Mouse (Mus musculus) MEL (cell line): ENCODE results near the gene Cryba1. TPM values are rescaled to one million over a fixed set of nuclear protein-coding genes. Genes with fewer than 3 reads are reported as not detected.

ENCODE experiments used
- DNase-seq: peaks from one replicate; pipeline ENCODE4 v3.0.0; 2011; ENCODE audit warnings: low read depth, low spot score
- H3K27ac ChIP-seq: 2 replicates; pipeline ENCODE4 v1.5.1; 2012; ENCODE audit warnings: low read depth, mild to moderate bottlenecking, control low read depth, low read length, moderate library complexity; ENCODE audit not compliant: control insufficient read depth
- H3K27me3 ChIP-seq, 2 experiments: fragments of 150-350 bp in 1 of 2; sonication (generic) in 1 of 2; 2 replicates each; pipeline ENCODE4 v1.6.1; 2012; ENCODE audit warnings: low read length in 2 of 2, mild to moderate bottlenecking in 2 of 2, improper control_type of control experiment in 1 of 2, moderate library complexity in 1 of 2; ENCODE audit not compliant: insufficient read depth in 2 of 2, control insufficient read depth in 1 of 2
- H3K36me3 ChIP-seq, 2 experiments: 2 replicates each; pipeline ENCODE4 v1.6.1; 2012 to 2014; ENCODE audit warnings: low read length in 2 of 2, improper control_type of control experiment in 1 of 2, inconsistent platforms in 1 of 2, mild to moderate bottlenecking in 1 of 2; ENCODE audit not compliant: insufficient read depth in 2 of 2, control insufficient read depth in 1 of 2
- H3K4me1 ChIP-seq, 2 experiments: fragments of 150-350 bp in 1 of 2; sonication (generic) in 1 of 2; 2 replicates each; pipeline ENCODE4 v1.6.1; 2012; ENCODE audit warnings: low read length in 2 of 2, improper control_type of control experiment in 1 of 2, mild to moderate bottlenecking in 1 of 2; ENCODE audit not compliant: insufficient read depth in 2 of 2, control insufficient read depth in 1 of 2
- H3K4me3 ChIP-seq, 2 experiments: fragments of 150-350 bp in 1 of 2; sonication (generic) in 1 of 2; 2 replicates each; pipeline ENCODE4 v1.5.1; 2012; ENCODE audit warnings: low read depth in 2 of 2, low read length in 2 of 2, mild to moderate bottlenecking in 2 of 2, moderate library complexity in 2 of 2, control low read depth in 1 of 2, improper control_type of control experiment in 1 of 2; ENCODE audit not compliant: control insufficient read depth in 1 of 2, insufficient read depth in 1 of 2
- H3K79me2 ChIP-seq: 2 replicates; pipeline ENCODE4 v1.6.1; 2012; ENCODE audit warnings: mild to moderate bottlenecking, low read length, moderate library complexity; ENCODE audit not compliant: control insufficient read depth, poor library complexity, insufficient read depth
- H3K9ac ChIP-seq: 2 replicates; pipeline ENCODE4 v1.6.1; 2012; ENCODE audit warnings: low read depth, mild to moderate bottlenecking, control low read depth, low read length, moderate library complexity; ENCODE audit not compliant: control insufficient read depth, poor library complexity, severe bottlenecking
- H3K9me3 ChIP-seq: fragments of 150-350 bp; sonication (generic); replicated peaks from 2 replicates; pipeline ENCODE4 v1.6.1; 2012; ENCODE audit warnings: mild to moderate bottlenecking, low read length, improper control_type of control experiment, moderate library complexity; ENCODE audit not compliant: insufficient read depth
- CHD1 ChIP-seq: IDR thresholded peaks from 2 replicates; pipeline ENCODE4 v1.6.1; 2012; ENCODE audit warnings: low read depth, mild to moderate bottlenecking, inconsistent platforms, low read length, improper control_type of control experiment
- CHD2 ChIP-seq: IDR thresholded peaks from 2 replicates; pipeline ENCODE4 v1.6.1; 2011; ENCODE audit warnings: low read length, improper control_type of control experiment
- CTCF ChIP-seq, 3 experiments: IDR thresholded peaks in 2 of 3; conservative IDR thresholded peaks in 1 of 3; 2 replicates each; pipeline ENCODE4 v1.5.1; 2011 to 2012; ENCODE audit warnings: low read length in 3 of 3, low read depth in 2 of 3, mild to moderate bottlenecking in 2 of 3, improper control_type of control experiment in 1 of 3, inconsistent platforms in 1 of 3, mixed read lengths in 1 of 3, moderate library complexity in 1 of 3; ENCODE audit not compliant: control insufficient read depth in 1 of 3, insufficient read depth in 1 of 3, poor library complexity in 1 of 3, severe bottlenecking in 1 of 3
- ELF1 ChIP-seq: IDR thresholded peaks from 2 replicates; pipeline ENCODE4 v1.6.1; 2014; ENCODE audit warnings: low read depth, mild to moderate bottlenecking, inconsistent platforms, low read length, improper control_type of control experiment, moderate library complexity
- EP300 ChIP-seq, 2 experiments: IDR thresholded peaks; 2 replicates each; pipeline ENCODE4 v1.6.1; 2011; ENCODE audit warnings: improper control_type of control experiment in 2 of 2, low read length in 2 of 2, low read depth in 1 of 2, mild to moderate bottlenecking in 1 of 2
- ETS1 ChIP-seq: IDR thresholded peaks from 2 replicates; pipeline ENCODE4 v1.6.1; 2012; ENCODE audit warnings: low read depth, mild to moderate bottlenecking, inconsistent platforms, low read length, improper control_type of control experiment, moderate library complexity
- GATA1 ChIP-seq: IDR thresholded peaks from 2 replicates; pipeline ENCODE4 v1.6.1; 2011; ENCODE audit warnings: low read depth, low read length, improper control_type of control experiment
- JUND ChIP-seq: IDR thresholded peaks from 2 replicates; pipeline ENCODE4 v1.6.1; 2011; ENCODE audit warnings: low read depth, mild to moderate bottlenecking, improper control_type of control experiment, low read length
- KAT2A ChIP-seq: conservative IDR thresholded peaks from 2 replicates; pipeline ENCODE4 v1.6.1; 2012; ENCODE audit warnings: low read depth, low read length, improper control_type of control experiment, inconsistent platforms
- MAFK ChIP-seq: IDR thresholded peaks from 2 replicates; pipeline ENCODE4 v1.6.1; 2011; ENCODE audit warnings: low read depth, mild to moderate bottlenecking, low read length, improper control_type of control experiment, borderline replicate concordance
- MAX ChIP-seq: IDR thresholded peaks from 2 replicates; pipeline ENCODE4 v1.6.1; 2011; ENCODE audit warnings: low read length, improper control_type of control experiment
- MAZ ChIP-seq: IDR thresholded peaks from 2 replicates; pipeline ENCODE4 v1.6.1; 2012; ENCODE audit warnings: low read depth, mild to moderate bottlenecking, inconsistent platforms, low read length, improper control_type of control experiment
- MEF2A ChIP-seq: IDR thresholded peaks from 2 replicates; pipeline ENCODE4 v1.6.1; 2014; ENCODE audit warnings: low read depth, mild to moderate bottlenecking, inconsistent platforms, low read length, improper control_type of control experiment; ENCODE audit not compliant: poor library complexity, insufficient replicate concordance, severe bottlenecking; ENCODE audit errors: extremely low read depth
- MXI1 ChIP-seq: IDR thresholded peaks from 2 replicates; pipeline ENCODE4 v1.6.1; 2011; ENCODE audit warnings: mild to moderate bottlenecking, low read depth, low read length, improper control_type of control experiment
- MYC ChIP-seq: IDR thresholded peaks from 2 replicates; pipeline ENCODE4 v1.6.1; 2011; ENCODE audit warnings: low read depth, mild to moderate bottlenecking, low read length, improper control_type of control experiment, moderate library complexity
- NELFE ChIP-seq: IDR thresholded peaks from 2 replicates; pipeline ENCODE4 v1.6.1; 2011; ENCODE audit warnings: low read depth, low read length, improper control_type of control experiment
- POLR2A ChIP-seq, 2 experiments: IDR thresholded peaks; 2 replicates each; pipeline ENCODE4 v1.6.1; 2011 to 2012; ENCODE audit warnings: low read length in 2 of 2, mild to moderate bottlenecking in 2 of 2, control low read depth in 1 of 2, improper control_type of control experiment in 1 of 2, low read depth in 1 of 2, moderate library complexity in 1 of 2; ENCODE audit not compliant: control insufficient read depth in 1 of 2, insufficient read depth in 1 of 2, poor library complexity in 1 of 2
- POLR2AphosphoS5 ChIP-seq: IDR thresholded peaks from 2 replicates; pipeline ENCODE4 v1.6.1; 2012; ENCODE audit warnings: low read depth, borderline replicate concordance, mild to moderate bottlenecking, inconsistent platforms, low read length, moderate library complexity, mixed read lengths
- RAD21 ChIP-seq: IDR thresholded peaks from 2 replicates; pipeline ENCODE4 v1.6.1; 2011; ENCODE audit warnings: mild to moderate bottlenecking, low read depth, low read length, improper control_type of control experiment
- SMC3 ChIP-seq: IDR thresholded peaks from 2 replicates; pipeline ENCODE4 v1.6.1; 2011; ENCODE audit warnings: low read depth, low read length, improper control_type of control experiment
- TBP ChIP-seq: IDR thresholded peaks from 2 replicates; pipeline ENCODE4 v1.8.0; 2011; ENCODE audit warnings: low read depth, low read length, improper control_type of control experiment
- UBTF ChIP-seq: IDR thresholded peaks from 2 replicates; pipeline ENCODE4 v1.6.1; 2012; ENCODE audit warnings: low read depth, mild to moderate bottlenecking, inconsistent platforms, low read length, improper control_type of control experiment, moderate library complexity, borderline replicate concordance; ENCODE audit not compliant: insufficient read depth
- USF1 ChIP-seq: IDR thresholded peaks from 2 replicates; pipeline ENCODE4 v1.6.1; 2014; ENCODE audit warnings: low read depth, mild to moderate bottlenecking, inconsistent platforms, low read length, improper control_type of control experiment, moderate library complexity
- USF2 ChIP-seq, 2 experiments: IDR thresholded peaks; 2 replicates each; pipeline ENCODE4 v1.6.1; 2011 to 2012; ENCODE audit warnings: improper control_type of control experiment in 2 of 2, low read length in 2 of 2, borderline replicate concordance in 1 of 2, inconsistent platforms in 1 of 2, low read depth in 1 of 2, mild to moderate bottlenecking in 1 of 2; ENCODE audit not compliant: insufficient read depth in 1 of 2
- ZMIZ1 ChIP-seq: IDR thresholded peaks from 2 replicates; pipeline ENCODE4 v1.6.1; 2012; ENCODE audit warnings: low read depth, mild to moderate bottlenecking, inconsistent platforms, low read length, improper control_type of control experiment, moderate library complexity
- ZNF384 ChIP-seq: IDR thresholded peaks from 2 replicates; pipeline ENCODE4 v1.6.1; 2012; ENCODE audit warnings: low read depth, mild to moderate bottlenecking, inconsistent platforms, low read length, improper control_type of control experiment
- polyA plus RNA-seq, 2 experiments: library from polyadenylated mRNA; stranded (reverse) in 1 of 2; unstranded in 1 of 2; fragments of >175 nt in 1 of 2; fragments of >200 nt in 1 of 2; gene quantifications; 2 replicates each; pipeline versions ENCODE4 v1.2.1 to v1.2.4; 2012; ENCODE audit warnings: low replicate concordance in 2 of 2, low read depth in 1 of 2; ENCODE audit not compliant: insufficient read length in 2 of 2, insufficient read depth in 1 of 2, missing spikeins in 1 of 2
- total RNA-seq: library from RNA; depleted of rRNA; stranded (reverse); fragments of 300-350 nt; gene quantifications from 2 replicates; pipeline ENCODE4 v1.2.3, GENCODE M21; 2012

Gene Cryba1
- total and polyA plus RNA-seq, 3 experiments: not detected

DNA sequence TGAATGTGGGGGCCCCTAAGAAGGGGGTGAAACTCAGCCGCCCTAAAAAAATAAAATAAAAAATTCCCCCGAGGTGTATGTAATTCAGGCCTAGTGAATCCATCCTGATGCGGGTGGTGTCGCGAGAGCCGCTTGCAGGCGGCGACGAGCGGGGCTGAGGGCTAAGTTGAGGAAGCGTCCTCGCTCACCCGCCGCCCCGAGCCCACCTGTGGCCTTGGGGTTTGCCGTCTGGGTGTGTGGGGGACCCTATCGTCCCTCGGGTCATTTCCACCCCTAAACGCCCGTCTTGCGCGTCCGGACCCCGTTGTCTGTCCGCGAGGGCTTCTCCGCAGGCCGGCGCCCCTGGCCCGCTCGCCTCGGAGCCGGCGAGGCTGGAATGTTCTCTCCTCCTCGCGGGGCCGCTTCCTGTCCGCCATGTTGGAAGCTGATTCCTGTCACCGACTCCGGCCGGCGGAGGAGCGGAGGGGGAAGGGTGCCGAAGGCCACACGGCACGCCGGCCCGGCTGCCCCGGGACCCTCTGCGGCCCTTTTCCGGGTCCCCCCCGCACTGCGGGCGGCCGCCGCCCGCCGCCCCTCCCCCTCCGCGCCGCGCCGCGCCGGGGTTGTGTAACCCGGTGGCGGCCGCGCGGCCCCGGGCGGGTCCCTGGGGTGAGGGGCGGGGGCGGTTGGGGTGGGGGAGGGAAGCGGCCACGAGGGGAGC is 38.1 kb downstream of the Cryba1 start (continued):
- no peak; the same call in 1 of the 2 replicates for TF ChIP-seq MAX
- no peak for TF ChIP-seq ZMIZ1
- TF ChIP-seq ZNF384: no peak
- TF ChIP-seq RAD21: no peak
- no peak for TF ChIP-seq CTCF (IDR thresholded peaks at IDR 0.05 in 2 of 3, conservative IDR thresholded peaks at IDR 0.05 in 1 of 3; ENCODE audit: control insufficient read depth in 1 of 3, insufficient read depth in 1 of 3, low read depth in 2 of 3, low read length in 3 of 3, poor library complexity in 1 of 3, severe bottlenecking in 1 of 3)
- TF ChIP-seq KAT2A: no peak; the same call in 1 of the 2 replicates
- TF ChIP-seq UBTF: 0 out of 2 replicates have a peak, but pooled peaks have one; percentile 61
- TF ChIP-seq EP300 (IDR thresholded peaks at IDR 0.05; ENCODE audit: low read depth in 1 of 2, low read length in 2 of 2): peak in 1 of 2 experiments; percentile 26; a peak in 1 of 4 replicates
- TF ChIP-seq POLR2A (IDR thresholded peaks at IDR 0.05; ENCODE audit: control insufficient read depth in 1 of 2, insufficient read depth in 1 of 2, low read depth in 1 of 2, low read length in 2 of 2, poor library complexity in 1 of 2): peak; percentile 46 to 56; a peak in 2 of 4 replicates
- TF ChIP-seq JUND: no peak
- no peak for TF ChIP-seq SMC3
- no peak for TF ChIP-seq USF2 (IDR thresholded peaks at IDR 0.05; ENCODE audit: borderline replicate concordance in 1 of 2, insufficient read depth in 1 of 2, low read depth in 1 of 2, low read length in 2 of 2)
- no peak for TF ChIP-seq ETS1
- TF ChIP-seq NELFE: no peak
- no peak for TF ChIP-seq POLR2AphosphoS5
- 0 out of 2 replicates have a peak, but pooled peaks have one; percentile 4 for TF ChIP-seq MXI1
- no peak for TF ChIP-seq TBP
- no peak for TF ChIP-seq MAFK
- TF ChIP-seq, all 39 proteins: peak for 9

DNA sequence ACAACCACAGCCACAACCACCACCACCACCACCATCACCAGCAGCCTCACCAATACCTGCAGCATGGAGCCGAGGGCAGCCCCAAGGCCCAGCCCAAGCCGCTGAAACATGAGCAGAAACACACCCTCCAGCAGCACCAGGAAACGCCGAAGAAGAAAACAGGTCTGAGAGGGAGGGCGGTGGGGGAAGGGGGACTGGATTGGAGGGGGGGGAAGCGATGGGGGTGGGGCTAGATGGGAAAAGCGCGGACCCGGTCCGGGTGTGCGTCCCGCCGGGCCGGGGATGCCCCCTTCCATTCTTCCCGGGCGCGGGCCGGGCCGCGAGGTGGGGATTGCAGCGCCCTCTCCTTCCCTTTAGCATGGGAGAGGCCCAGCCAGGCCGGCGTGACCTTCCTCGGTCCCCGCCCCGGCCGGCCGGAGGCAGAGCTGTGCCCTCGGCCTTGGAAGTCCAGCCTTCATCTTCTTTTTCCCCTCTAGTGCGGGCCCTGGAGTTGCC is 38.7 kb downstream of the Cryba1 start:
- DNase-seq: no peak

More for the DNA sequence above, 38.7 kb downstream of the Cryba1 start:
- peak overlapping the region; percentile 87 to 99 for H3K4me3 ChIP-seq
- H3K36me3 ChIP-seq: peaks cover 26 to 32% of the 10 kb centered on the region in 2 experiments
- no peaks in the 10 kb centered on the region for H3K27me3 ChIP-seq
- H3K79me2 ChIP-seq: peaks cover 45% of the 10 kb centered on the region
- H3K4me1 ChIP-seq: peaks cover 7 to 16% of the 10 kb centered on the region in 2 experiments; a peak in 3 of 4 replicates
- H3K9ac ChIP-seq: peak overlapping the region; percentile 96
- TF ChIP-seq TBP (no peak), UBTF (no peak), MAZ (no peak), CHD2 (0 out of 2 replicates have a peak, but pooled peaks have one; percentile 1), ELF1 (no peak), MAX (no peak), MXI1 (no peak), CHD1 (peak; percentile 76; the same call in 1 of the 2 replicates), USF2 (IDR thresholded peaks at IDR 0.05; ENCODE audit: borderline replicate concordance in 1 of 2, insufficient read depth in 1 of 2, low read depth in 1 of 2, low read length in 2 of 2) (no peak), GATA1 (no peak), JUND (no peak), USF1 (no peak), MYC (0 out of 2 replicates have a peak, but pooled peaks have one; percentile 24), POLR2A (IDR thresholded peaks at IDR 0.05; ENCODE audit: control insufficient read depth in 1 of 2, insufficient read depth in 1 of 2, low read depth in 1 of 2, low read length in 2 of 2, poor library complexity in 1 of 2) (no peak), ZNF384 (no peak), MEF2A (no peak)
- peak overlapping the region; percentile 85 for H3K27ac ChIP-seq
- H3K9me3 ChIP-seq: no peaks in the 10 kb centered on the region
